Mouse (Mus musculus): ENCODE measurements at regions not wholly inside any gene's neighbourhood (a gene's known extent, or its start where the extent isn't known, plus 50 kb on each side); places are given as distances from the start of the nearest gene placed in this dataset.

DNA sequence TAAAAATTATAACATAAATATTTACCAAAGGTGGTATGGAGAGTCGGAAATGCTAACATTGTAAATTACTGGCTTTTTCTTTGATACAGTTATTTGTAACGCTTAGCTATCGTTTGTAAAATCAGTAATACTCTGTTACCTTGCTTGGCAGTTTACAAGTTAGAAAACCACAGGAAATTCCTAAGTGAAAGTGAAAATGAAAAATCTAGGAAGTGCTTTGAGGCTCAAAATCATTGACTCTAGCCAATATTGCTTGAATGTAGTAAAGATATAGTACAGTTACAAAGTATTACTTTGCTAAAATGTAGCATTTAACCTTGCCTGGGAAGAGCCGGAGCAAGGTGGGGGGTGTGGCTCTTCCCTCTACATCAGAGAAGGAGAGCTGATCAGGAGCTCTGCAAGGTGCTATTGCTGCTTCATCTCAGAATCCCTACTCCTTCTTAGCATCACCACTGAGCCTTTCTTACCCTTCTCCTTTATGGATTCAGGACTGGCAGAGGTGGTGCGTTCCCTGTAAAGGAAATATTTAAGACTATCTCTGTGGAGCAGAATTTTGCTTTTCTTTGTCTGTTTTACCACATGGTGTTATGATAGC, 58.5 kb upstream of the Gpc5 start:
- Histone ChIP-seq H3K36me3 (no peaks in the 10 kb centered on the region), H3K4me3 (no peak overlapping the region), H3K4me1 (no peaks in the 10 kb centered on the region), H3K27ac (replicated peaks) (no peak overlapping the region), H3K9ac (replicated peaks) (no peak overlapping the region), H3K27me3 (no peaks in the 10 kb centered on the region), H3K9me3 (no peaks in the 10 kb centered on the region), H3K4me2 (replicated peaks) (no peak overlapping the region)
- ATAC-seq (ENCODE audit: low FRiP score, low read depth): no peak
- 94% methylated on average over 5 of the region's 5 CpGs for WGBS

DNA sequence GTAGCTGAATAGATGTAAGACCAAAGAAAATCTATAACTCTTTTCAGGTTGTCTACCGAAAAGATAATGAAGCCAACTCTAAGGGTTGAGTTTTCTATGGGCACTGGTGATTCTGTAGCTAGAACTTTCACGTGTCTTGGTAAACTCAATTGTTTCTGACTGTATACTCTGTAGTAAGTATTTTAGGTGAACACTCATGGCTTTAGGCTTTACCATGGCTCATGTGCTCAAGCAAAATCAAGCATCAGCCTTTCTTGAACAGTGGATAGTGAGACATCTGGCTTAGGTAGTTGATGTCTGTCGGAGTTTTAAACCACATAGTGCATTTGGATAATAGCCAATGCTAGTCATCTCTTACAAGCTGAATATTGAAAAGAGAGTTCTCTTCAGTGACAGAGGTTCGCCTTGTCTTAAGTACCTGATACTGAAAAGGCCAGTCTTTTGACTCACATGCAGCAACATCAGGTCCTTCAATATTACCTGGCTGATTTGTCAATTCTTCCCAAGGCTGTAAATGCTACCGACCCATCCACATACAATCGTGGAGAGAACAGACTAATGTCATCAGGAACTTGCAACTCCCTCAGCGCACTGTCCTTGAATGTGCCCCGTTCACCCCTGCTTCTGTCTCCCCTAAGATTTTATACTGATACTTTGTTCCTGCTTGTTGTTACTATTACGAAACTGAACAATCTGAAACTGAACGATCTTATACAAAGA, 57.1 kb upstream of the Gpc5 start:
- Histone ChIP-seq H3K4me3 (no peak overlapping the region), H3K27ac (replicated peaks) (no peak overlapping the region), H3K4me1 (no peaks in the 10 kb centered on the region), H3K9ac (replicated peaks) (no peak overlapping the region), H3K9me3 (no peaks in the 10 kb centered on the region), H3K4me2 (replicated peaks) (no peak overlapping the region), H3K36me3 (no peaks in the 10 kb centered on the region), H3K27me3 (peaks cover 6% of the 10 kb centered on the region)
- no peak for ATAC-seq (ENCODE audit: low FRiP score, low read depth)
- WGBS: 92% methylated on average over 10 of the region's 10 CpGs

- no peaks in the 10 kb centered on the region for H3K4me1 ChIP-seq
- ATAC-seq (ENCODE audit: low FRiP score, low read depth): no peak
- WGBS: 20% methylated on average over 5 of the region's 5 CpGs
- H3K4me2 ChIP-seq (replicated peaks): no peak overlapping the region
- H3K27me3 ChIP-seq: peaks cover 12% of the 10 kb centered on the region
- no peaks in the 10 kb centered on the region for H3K36me3 ChIP-seq
- H3K9ac ChIP-seq (replicated peaks): no peak overlapping the region
- no peaks in the 10 kb centered on the region for H3K9me3 ChIP-seq
- no peak overlapping the region for H3K4me3 ChIP-seq
- no peak overlapping the region for H3K27ac ChIP-seq (replicated peaks)
These were observed 54.8 kb upstream of the Gpc5 start for GRCm38 (mm10) chr14:115037086-115037793.

GRCm38 (mm10) chr14:115038788-115039187, 53.2 kb upstream of the Gpc5 start:
- WGBS: 61% methylated on average over 5 of the region's 5 CpGs
- Histone ChIP-seq H3K9ac (replicated peaks) (no peak overlapping the region), H3K36me3 (peaks cover 7% of the 10 kb centered on the region), H3K4me3 (no peak overlapping the region), H3K9me3 (no peaks in the 10 kb centered on the region), H3K4me2 (replicated peaks) (no peak overlapping the region), H3K27me3 (peaks cover 12% of the 10 kb centered on the region), H3K4me1 (peaks cover 11% of the 10 kb centered on the region), H3K27ac (replicated peaks) (no peak overlapping the region)
- ATAC-seq (ENCODE audit: low FRiP score, low read depth): no peak

- Histone ChIP-seq H3K4me2 (replicated peaks) (no peak overlapping the region), H3K27ac (replicated peaks) (no peak overlapping the region), H3K36me3 (peaks cover 13% of the 10 kb centered on the region), H3K27me3 (peaks cover 12% of the 10 kb centered on the region), H3K4me1 (peaks cover 18% of the 10 kb centered on the region), H3K9me3 (no peaks in the 10 kb centered on the region), H3K9ac (replicated peaks) (no peak overlapping the region), H3K4me3 (no peak overlapping the region)
- 73% methylated on average over 5 of the region's 5 CpGs for WGBS
- ATAC-seq (ENCODE audit: low FRiP score, low read depth): no peak
These were observed 52.5 kb upstream of the Gpc5 start for GRCm38 (mm10) chr14:115039524-115039923.

DNA sequence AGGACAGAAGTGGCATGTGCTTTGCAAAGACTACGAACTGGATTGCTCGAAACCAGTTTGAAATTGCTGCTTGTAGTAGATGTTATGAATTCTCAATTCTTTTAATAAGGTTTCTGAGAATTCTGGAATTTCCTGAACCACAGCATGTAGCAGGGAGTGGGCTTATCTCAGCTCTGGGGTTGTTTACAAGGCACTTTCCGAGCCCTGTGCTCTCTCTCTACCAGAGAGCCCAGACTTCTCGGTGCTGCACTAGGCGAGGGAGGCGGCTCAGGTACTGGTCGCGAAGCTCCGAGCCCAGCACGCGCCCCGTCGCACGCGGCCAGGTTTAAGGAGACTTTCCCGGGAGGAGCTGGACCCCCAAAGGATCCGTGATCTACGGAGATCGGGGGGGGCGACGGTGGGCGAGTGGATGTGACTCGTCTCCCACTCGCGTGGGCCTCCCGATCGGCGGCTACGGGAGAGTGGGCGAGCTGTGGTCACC, 51.9 kb upstream of the Gpc5 start:
- Histone ChIP-seq H3K9me3 (no peaks in the 10 kb centered on the region), H3K27ac (replicated peaks) (peak overlapping the region; percentile 25), H3K4me1 (peaks cover 18% of the 10 kb centered on the region), H3K4me3 (peak overlapping the region; percentile 98), H3K27me3 (peaks cover 12% of the 10 kb centered on the region), H3K9ac (replicated peaks) (peak overlapping the region; percentile 99), H3K4me2 (replicated peaks) (peak overlapping the region; percentile 81), H3K36me3 (peaks cover 19% of the 10 kb centered on the region)
- ATAC-seq (ENCODE audit: low FRiP score, low read depth): peak; percentile 25
- 3% methylated on average over 30 of the region's 30 CpGs for WGBS

GRCm38 (mm10) chr14:115040578-115041206, 51.3 kb upstream of the Gpc5 start:
- peak overlapping the region; percentile 81 for H3K4me2 ChIP-seq (replicated peaks)
- peak overlapping the region; percentile 96 for H3K27ac ChIP-seq (replicated peaks)
- H3K4me1 ChIP-seq: peaks cover 18% of the 10 kb centered on the region
- peak overlapping the region; percentile 99 for H3K9ac ChIP-seq (replicated peaks)
- H3K36me3 ChIP-seq: peaks cover 24% of the 10 kb centered on the region
- WGBS: under 1% methylated on average over 80 of the region's 94 CpGs
- no peaks in the 10 kb centered on the region for H3K9me3 ChIP-seq
- H3K27me3 ChIP-seq: peaks cover 12% of the 10 kb centered on the region
- H3K4me3 ChIP-seq: peak overlapping the region; percentile 98
- peak; percentile 86 for ATAC-seq (ENCODE audit: low FRiP score, low read depth)

DNA sequence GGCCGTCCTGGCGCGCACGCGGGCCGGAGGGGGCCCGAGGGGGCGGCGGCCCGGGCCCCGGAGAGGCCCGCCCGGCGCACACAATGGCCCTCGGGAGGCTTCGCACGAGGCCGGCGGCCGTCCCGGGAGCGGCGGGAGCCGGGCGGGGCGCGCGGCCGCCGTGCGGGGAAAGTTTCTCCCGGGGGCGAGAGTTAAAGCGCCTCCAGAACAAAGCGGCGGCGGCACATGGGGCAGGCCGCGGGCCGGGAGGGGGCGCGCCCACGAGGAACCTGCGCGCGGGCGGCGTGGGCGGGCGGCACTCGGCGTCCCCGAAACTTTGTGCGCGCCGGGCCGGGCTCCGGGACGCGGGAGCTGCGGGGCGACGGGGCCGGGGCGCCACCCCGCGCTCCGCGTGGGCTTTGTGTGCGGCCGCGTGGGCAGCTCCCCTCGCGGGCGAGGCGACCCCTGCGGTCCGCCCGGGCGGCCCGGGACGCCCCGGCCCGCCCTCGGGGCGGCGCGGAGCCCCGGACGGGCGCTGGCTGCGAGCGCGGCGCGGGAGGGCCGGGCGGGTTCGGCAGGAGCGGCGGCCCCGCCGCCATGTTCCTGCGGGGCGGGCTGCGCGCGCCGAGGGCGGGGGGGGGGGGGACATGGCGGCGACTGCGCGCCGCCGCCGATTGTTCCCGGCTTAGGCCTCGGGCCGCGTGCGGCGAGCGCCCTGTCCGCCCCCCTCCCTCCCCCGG, 50.5 kb upstream of the Gpc5 start:
- Histone ChIP-seq H3K27ac (replicated peaks) (peak overlapping the region; percentile 96), H3K4me1 (peaks cover 18% of the 10 kb centered on the region), H3K27me3 (peaks cover 12% of the 10 kb centered on the region), H3K9me3 (no peaks in the 10 kb centered on the region), H3K4me2 (replicated peaks) (peak overlapping the region; percentile 81), H3K36me3 (peaks cover 30% of the 10 kb centered on the region), H3K9ac (replicated peaks) (peak overlapping the region; percentile 99), H3K4me3 (peak overlapping the region; percentile 98)
- peak; percentile 7 for ATAC-seq (ENCODE audit: low FRiP score, low read depth)
- WGBS: under 1% methylated on average over 46 of the region's 126 CpGs

- H3K27me3 ChIP-seq: peaks cover 12% of the 10 kb centered on the region
- no peaks in the 10 kb centered on the region for H3K9me3 ChIP-seq
- whole genome bisulfite sequencing: under 1% methylated on average over 25 of the region's 51 CpGs
- H3K36me3 ChIP-seq: peaks cover 37% of the 10 kb centered on the region
- H3K4me2 ChIP-seq (replicated peaks): peak overlapping the region; percentile 65
- peaks cover 18% of the 10 kb centered on the region for H3K4me1 ChIP-seq
- H3K27ac ChIP-seq (replicated peaks): peak overlapping the region; percentile 96
- peak overlapping the region; percentile 99 for H3K9ac ChIP-seq (replicated peaks)
- peak overlapping the region; percentile 98 for H3K4me3 ChIP-seq
- ATAC-seq (ENCODE audit: low FRiP score, low read depth): peak; percentile 83
These were observed 49.9 kb upstream of the Gpc5 start for GRCm38 (mm10) chr14:115042055-115042564.

Measured in midbrain, embryonic 12.5 days (tissue).